Mouse (Mus musculus): Measurements from ENCODE around the gene Snw1. TPM values are rescaled to one million over a fixed set of nuclear protein-coding genes. Genes with fewer than 3 reads are reported as not detected.

Snw1 gene
- polyA plus RNA-seq, 1 experiment from 2014 or later, result 142 TPM

GRCm38 (mm10) chr12:87470263-87471136 lies 1.6 kb downstream of the Snw1 start:
- Histone ChIP-seq H3K9me3 (ENCODE audit: control insufficient read depth, low read length) (no peaks in the 10 kb centered on the region), H3K9ac (ENCODE audit: low read depth, low read length) (peak overlapping the region; percentile 92; the same call in 1 of the 2 replicates), H3K4me3 (ENCODE audit: low read length) (peak overlapping the region; percentile 88), H3K4me1 (ENCODE audit: control insufficient read depth, insufficient read depth, low read length) (peaks cover 9% of the 10 kb centered on the region; the same call in 1 of the 2 replicates), H3K27me3 (ENCODE audit: control insufficient read depth, insufficient read depth, low read length) (no peaks in the 10 kb centered on the region), H3K36me3 (ENCODE audit: control insufficient read depth, insufficient read depth, low read length) (peaks cover 26% of the 10 kb centered on the region), H3K4me2 (replicated peaks; ENCODE audit: low read depth, low read length) (peak overlapping the region; percentile 65), H3K27ac (ENCODE audit: low read depth, low read length) (no peak overlapping the region)
- ATAC-seq (ENCODE audit: low FRiP score, low TSS enrichment), result no peak
- 55% methylated on average over 7 of the region's 7 CpGs for WGBS

- WGBS, result 88% methylated on average over 6 of the region's 6 CpGs
- Histone ChIP-seq H3K4me1 (ENCODE audit: control insufficient read depth, insufficient read depth, low read length) (no peaks in the 10 kb centered on the region), H3K4me3 (ENCODE audit: low read length) (no peak overlapping the region), H3K27ac (ENCODE audit: low read depth, low read length) (no peak overlapping the region), H3K9ac (ENCODE audit: low read depth, low read length) (no peak overlapping the region), H3K4me2 (replicated peaks; ENCODE audit: low read depth, low read length) (no peak overlapping the region), H3K36me3 (ENCODE audit: control insufficient read depth, insufficient read depth, low read length) (peaks cover 78% of the 10 kb centered on the region), H3K27me3 (ENCODE audit: control insufficient read depth, insufficient read depth, low read length) (no peaks in the 10 kb centered on the region), H3K9me3 (ENCODE audit: control insufficient read depth, low read length) (no peaks in the 10 kb centered on the region)
- ATAC-seq (ENCODE audit: low FRiP score, low TSS enrichment), result no peak
Observed at GRCm38 (mm10) chr12:87464678-87465297, 7.3 kb downstream of the Snw1 start.

GRCm38 (mm10) chr12:87449456-87449855 lies 22.6 kb downstream of the Snw1 start:
- Histone ChIP-seq H3K27me3 (ENCODE audit: control insufficient read depth, insufficient read depth, low read length) (no peaks in the 10 kb centered on the region), H3K9me3 (ENCODE audit: control insufficient read depth, low read length) (no peaks in the 10 kb centered on the region), H3K4me2 (replicated peaks; ENCODE audit: low read depth, low read length) (no peak overlapping the region), H3K4me3 (ENCODE audit: low read length) (no peak overlapping the region), H3K4me1 (ENCODE audit: control insufficient read depth, insufficient read depth, low read length) (peaks cover 6% of the 10 kb centered on the region; the same call in 1 of the 2 replicates), H3K9ac (ENCODE audit: low read depth, low read length) (no peak overlapping the region), H3K36me3 (ENCODE audit: control insufficient read depth, insufficient read depth, low read length) (peaks cover 78% of the 10 kb centered on the region), H3K27ac (ENCODE audit: low read depth, low read length) (no peak overlapping the region)
- WGBS, result 96% methylated on average over 9 of the region's 9 CpGs
- no peak for ATAC-seq (ENCODE audit: low FRiP score, low TSS enrichment)

- Histone ChIP-seq H3K4me1 (ENCODE audit: control insufficient read depth, insufficient read depth, low read length) (peaks cover 15% of the 10 kb centered on the region), H3K27me3 (ENCODE audit: control insufficient read depth, insufficient read depth, low read length) (no peaks in the 10 kb centered on the region), H3K9me3 (ENCODE audit: control insufficient read depth, low read length) (no peaks in the 10 kb centered on the region), H3K4me2 (replicated peaks; ENCODE audit: low read depth, low read length) (peak overlapping the region; percentile 73), H3K27ac (ENCODE audit: low read depth, low read length) (no peak overlapping the region), H3K4me3 (ENCODE audit: low read length) (peak overlapping the region; percentile 100), H3K36me3 (ENCODE audit: control insufficient read depth, insufficient read depth, low read length) (peaks cover 55% of the 10 kb centered on the region), H3K9ac (ENCODE audit: low read depth, low read length) (peak overlapping the region; percentile 97)
- ATAC-seq (ENCODE audit: low FRiP score, low TSS enrichment), result 0 out of 2 replicates have a peak, but pooled peaks have one; percentile 4
- 5% methylated on average over 16 of the region's 16 CpGs for WGBS
Observed at GRCm38 (mm10) chr12:87444211-87444610, 27.9 kb downstream of the Snw1 start.

- peak within 1 kb of the TSS; percentile 100 for H3K4me3 ChIP-seq (ENCODE audit: low read length)
- H3K4me1 ChIP-seq (ENCODE audit: control insufficient read depth, insufficient read depth, low read length), result peaks cover 15% of the 10 kb centered on the region
- ATAC-seq (ENCODE audit: low FRiP score, low TSS enrichment), result peak; percentile 94
- peak within 1 kb of the TSS; percentile 73 for H3K4me2 ChIP-seq (replicated peaks; ENCODE audit: low read depth, low read length)
- WGBS, result under 1% methylated on average over 28 of the region's 28 CpGs
- peak within 1 kb of the TSS; percentile 97 for H3K9ac ChIP-seq (ENCODE audit: low read depth, low read length)
- H3K27ac ChIP-seq (ENCODE audit: low read depth, low read length), result peak within 1 kb of the TSS; percentile 89
- H3K36me3 ChIP-seq (ENCODE audit: control insufficient read depth, insufficient read depth, low read length), result peaks cover 56% of the 10 kb centered on the region
- no peaks in the 10 kb centered on the region for H3K27me3 ChIP-seq (ENCODE audit: control insufficient read depth, insufficient read depth, low read length)
- H3K9me3 ChIP-seq (ENCODE audit: control insufficient read depth, low read length), result no peaks in the 10 kb centered on the region
Observed at GRCm38 (mm10) chr12:87443700-87444122, 28.4 kb downstream of the Snw1 start, which contains the start of the genes Slirp and Alkbh1. TSS of gene Slirp (plus strand) at chr12:87443896. TSS of gene Alkbh1 (minus strand) at chr12:87444017.

- Histone ChIP-seq H3K9ac (ENCODE audit: low read depth, low read length) (peak overlapping the region; percentile 97), H3K36me3 (ENCODE audit: control insufficient read depth, insufficient read depth, low read length) (peaks cover 56% of the 10 kb centered on the region), H3K4me3 (ENCODE audit: low read length) (peak overlapping the region; percentile 100), H3K27ac (ENCODE audit: low read depth, low read length) (peak overlapping the region; percentile 89), H3K9me3 (ENCODE audit: control insufficient read depth, low read length) (no peaks in the 10 kb centered on the region), H3K4me1 (ENCODE audit: control insufficient read depth, insufficient read depth, low read length) (peaks cover 15% of the 10 kb centered on the region), H3K27me3 (ENCODE audit: control insufficient read depth, insufficient read depth, low read length) (no peaks in the 10 kb centered on the region), H3K4me2 (replicated peaks; ENCODE audit: low read depth, low read length) (peak overlapping the region; percentile 73)
- ATAC-seq (ENCODE audit: low FRiP score, low TSS enrichment), result peak; percentile 86
- WGBS, result under 1% methylated on average over 33 of the region's 33 CpGs
Observed at GRCm38 (mm10) chr12:87443115-87443699, 28.9 kb downstream of the Snw1 start.

- H3K4me2 ChIP-seq (replicated peaks; ENCODE audit: low read depth, low read length), result peak overlapping the region; percentile 73
- H3K4me1 ChIP-seq (ENCODE audit: control insufficient read depth, insufficient read depth, low read length), result peaks cover 15% of the 10 kb centered on the region
- no peaks in the 10 kb centered on the region for H3K9me3 ChIP-seq (ENCODE audit: control insufficient read depth, low read length)
- peak overlapping the region; percentile 97 for H3K9ac ChIP-seq (ENCODE audit: low read depth, low read length)
- H3K27ac ChIP-seq (ENCODE audit: low read depth, low read length), result peak overlapping the region; percentile 89; the same call in 1 of the 2 replicates
- ATAC-seq (ENCODE audit: low FRiP score, low TSS enrichment), result no peak
- no peaks in the 10 kb centered on the region for H3K27me3 ChIP-seq (ENCODE audit: control insufficient read depth, insufficient read depth, low read length)
- WGBS, result 23% methylated on average over 12 of the region's 12 CpGs
- H3K36me3 ChIP-seq (ENCODE audit: control insufficient read depth, insufficient read depth, low read length), result peaks cover 56% of the 10 kb centered on the region
- H3K4me3 ChIP-seq (ENCODE audit: low read length), result peak overlapping the region; percentile 100
Observed at GRCm38 (mm10) chr12:87442177-87443114, 29.6 kb downstream of the Snw1 start.

- Histone ChIP-seq H3K9ac (ENCODE audit: low read depth, low read length) (no peak overlapping the region), H3K9me3 (ENCODE audit: control insufficient read depth, low read length) (no peaks in the 10 kb centered on the region), H3K4me1 (ENCODE audit: control insufficient read depth, insufficient read depth, low read length) (no peaks in the 10 kb centered on the region), H3K27me3 (ENCODE audit: control insufficient read depth, insufficient read depth, low read length) (no peaks in the 10 kb centered on the region), H3K4me3 (ENCODE audit: low read length) (no peak overlapping the region), H3K27ac (ENCODE audit: low read depth, low read length) (no peak overlapping the region), H3K36me3 (ENCODE audit: control insufficient read depth, insufficient read depth, low read length) (peaks cover 81% of the 10 kb centered on the region), H3K4me2 (replicated peaks; ENCODE audit: low read depth, low read length) (no peak overlapping the region)
- ATAC-seq (ENCODE audit: low FRiP score, low TSS enrichment), result no peak
- WGBS, result 83% methylated on average over 8 of the region's 8 CpGs
Observed at GRCm38 (mm10) chr12:87428885-87429284, 43.2 kb downstream of the Snw1 start.

Data from kidney, embryonic 14.5 days (tissue).